7 mouse cellular contexts compared by ENCODE assay signal in the genomic region with DNA sequence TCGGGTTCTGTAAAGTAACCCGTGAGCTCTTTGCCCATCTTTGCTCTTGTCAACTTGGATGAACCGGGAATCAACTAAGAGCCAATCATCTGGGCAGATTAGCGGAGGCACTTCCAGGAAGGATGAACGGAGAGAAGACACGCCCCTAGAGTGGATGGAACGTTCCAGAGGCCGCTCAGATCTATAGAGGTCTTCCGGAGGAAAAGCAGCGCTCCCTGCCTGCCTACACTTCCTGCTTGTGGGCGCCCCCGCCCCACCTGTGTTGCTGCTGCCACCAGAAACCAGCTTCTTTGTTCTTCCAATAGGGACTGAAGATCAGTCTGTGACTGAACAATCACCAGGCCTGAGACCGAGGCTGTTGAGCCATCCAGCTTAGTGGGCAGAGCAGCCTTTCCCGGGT.
DNase-seq lines count a peak whose midpoint lies in the region; ATAC-seq and TF ChIP-seq lines count a peak whose summit lies in the region.

No protein-coding gene starts in this region.

- H3K36me3 ChIP-seq in E14TG2a.4 (ENCODE audit: insufficient read depth, low read length): no peaks in the 10 kb centered on the region
- H3K36me3 ChIP-seq in hindbrain, embryonic 14.5 days (replicated peaks; ENCODE audit: control insufficient read depth, insufficient read depth): no peaks in the 10 kb centered on the region
- no peaks in the 10 kb centered on the region for H3K36me3 ChIP-seq in midbrain, embryonic 15.5 days (replicated peaks)

- no peaks in the 10 kb centered on the region for H3K9me3 ChIP-seq in E14TG2a.4 (ENCODE audit: low read length)
- H3K9me3 ChIP-seq in hindbrain, embryonic 14.5 days (ENCODE audit: control insufficient read depth, low read length): no peaks in the 10 kb centered on the region
- no peaks in the 10 kb centered on the region for H3K9me3 ChIP-seq in midbrain, embryonic 15.5 days

- peaks cover 11% of the 10 kb centered on the region for H3K4me1 ChIP-seq in E14TG2a.4 (replicated peaks; ENCODE audit: low read depth, low read length)
- no peaks in the 10 kb centered on the region for H3K4me1 ChIP-seq in hindbrain, embryonic 14.5 days (replicated peaks; ENCODE audit: control insufficient read depth, insufficient read depth, low read length)
- no peaks in the 10 kb centered on the region for H3K4me1 ChIP-seq in midbrain, embryonic 15.5 days

- ATAC-seq in hindbrain, embryonic 14.5 days (ENCODE audit: low FRiP score): no peak
- ATAC-seq in midbrain, embryonic 15.5 days (replicated peaks): no peak; the same call in 1 of the 2 replicates

- H3K27me3 ChIP-seq in E14TG2a.4 (ENCODE audit: insufficient read depth, low read length): peaks cover 19% of the 10 kb centered on the region
- H3K27me3 ChIP-seq in hindbrain, embryonic 14.5 days (ENCODE audit: control insufficient read depth, insufficient read depth, low read length): no peaks in the 10 kb centered on the region
- no peaks in the 10 kb centered on the region for H3K27me3 ChIP-seq in midbrain, embryonic 15.5 days (replicated peaks)

- DNase-seq in T-cell, adult 2 months (ENCODE audit: low spot score): peak; percentile 10
- no peak for DNase-seq in hindbrain, embryonic 14.5 days (ENCODE audit: low spot score)
- no peak for DNase-seq in adipocyte (ENCODE audit: low spot score)
- DNase-seq in frontal cortex, adult 2 months (ENCODE audit: extremely low spot score in 1 of 2, low spot score in 1 of 2): no peak
- DNase-seq in layer of hippocampus, adult 2 months (ENCODE audit: low spot score in 2 of 2): no peak

- 56% methylated on average over 14 of the region's 14 CpGs for WGBS in hindbrain, embryonic 14.5 days
- WGBS in midbrain, embryonic 15.5 days: 45% methylated on average over 14 of the region's 14 CpGs

- peak overlapping the region; percentile 57 for H3K4me3 ChIP-seq in E14TG2a.4 (replicated peaks; ENCODE audit: low read length)
- no peak overlapping the region for H3K4me3 ChIP-seq in hindbrain, embryonic 14.5 days (replicated peaks; ENCODE audit: low read length)
- H3K4me3 ChIP-seq in midbrain, embryonic 15.5 days: no peak overlapping the region
- H3K4me3 ChIP-seq in layer of hippocampus, adult 2 months: no peak overlapping the region

- no peak for TF ChIP-seq CTCF in E14TG2a.4 (conservative IDR thresholded peaks at IDR 0.05; ENCODE audit: low read length)
- TF ChIP-seq CTCF in layer of hippocampus, adult 2 months (conservative IDR thresholded peaks at IDR 0.05): no peak

- H3K27ac ChIP-seq in hindbrain, embryonic 14.5 days: no peak overlapping the region
- no peak overlapping the region for H3K27ac ChIP-seq in midbrain, embryonic 15.5 days
- no peak overlapping the region for H3K27ac ChIP-seq in layer of hippocampus, adult 2 months

- H3K4me2 ChIP-seq in hindbrain, embryonic 14.5 days (replicated peaks): peak overlapping the region; percentile 27
- peak overlapping the region; percentile 22 for H3K4me2 ChIP-seq in midbrain, embryonic 15.5 days

- no peak overlapping the region for H3K9ac ChIP-seq in hindbrain, embryonic 14.5 days
- H3K9ac ChIP-seq in midbrain, embryonic 15.5 days: no peak overlapping the region
